Mouse (Mus musculus) testis, postnatal 10 days (tissue): ENCODE measurements at regions not wholly inside any gene's neighbourhood (a gene's known extent, or its start where the extent isn't known, plus 50 kb on each side); places are given as distances from the start of the nearest gene placed in this dataset.

Experiments used
- DNase-seq: peaks from one replicate; pipeline ENCODE4 v3.0.0; 2021; ENCODE audit warnings: low spot score

DNA sequence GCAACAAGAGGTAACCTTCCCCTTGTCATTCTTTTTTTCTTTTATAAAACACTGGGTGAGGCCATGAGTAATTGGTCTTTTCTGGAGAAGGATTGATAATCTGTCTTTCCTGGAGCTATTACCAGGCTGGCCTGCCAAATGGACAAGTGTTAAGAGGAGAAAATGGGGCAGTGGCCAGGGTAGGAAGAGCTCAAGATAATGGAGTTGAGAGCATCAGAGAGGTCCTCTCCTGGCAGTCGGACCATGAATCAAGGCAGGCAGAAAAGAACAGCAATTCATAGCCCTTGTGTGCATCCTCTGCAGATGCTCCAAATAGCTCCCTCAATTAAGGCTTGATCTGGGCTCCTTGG, 208.2 kb downstream of the Rpl10-ps3 start:
- no peak for DNase-seq

DNA sequence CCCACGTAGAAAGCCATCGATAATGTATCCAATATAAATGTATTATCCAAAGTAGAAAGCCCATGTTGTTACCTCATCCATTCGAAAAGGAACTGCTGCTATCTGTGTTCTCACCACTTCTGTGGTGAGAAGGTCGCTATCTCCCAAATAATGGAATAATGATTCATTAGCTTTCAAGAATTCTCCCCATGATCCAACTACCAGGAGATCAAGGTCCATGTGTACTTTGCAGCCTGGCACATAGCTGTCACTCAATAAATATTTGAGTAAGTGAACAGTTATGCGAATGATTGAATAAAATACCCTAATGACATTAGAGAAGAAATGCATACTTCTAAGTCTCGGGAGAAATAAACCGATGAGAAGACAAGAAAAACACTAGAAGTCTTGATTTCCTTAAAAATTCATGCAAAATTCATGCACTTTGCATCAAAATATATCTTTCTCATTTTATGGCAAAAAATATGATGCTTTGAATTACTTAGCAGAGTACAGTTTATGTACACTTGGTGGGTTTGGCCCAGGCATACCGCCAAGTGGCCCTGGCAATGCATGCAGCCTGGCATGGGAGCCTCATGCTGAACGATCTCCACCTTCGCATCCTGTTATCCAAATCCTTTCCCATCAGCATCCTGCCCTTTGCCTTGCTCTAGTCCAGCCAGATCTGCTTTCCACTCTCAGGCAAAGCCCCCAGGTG, 208.7 kb downstream of the Rpl10-ps3 start:
- no peak for DNase-seq

DNA sequence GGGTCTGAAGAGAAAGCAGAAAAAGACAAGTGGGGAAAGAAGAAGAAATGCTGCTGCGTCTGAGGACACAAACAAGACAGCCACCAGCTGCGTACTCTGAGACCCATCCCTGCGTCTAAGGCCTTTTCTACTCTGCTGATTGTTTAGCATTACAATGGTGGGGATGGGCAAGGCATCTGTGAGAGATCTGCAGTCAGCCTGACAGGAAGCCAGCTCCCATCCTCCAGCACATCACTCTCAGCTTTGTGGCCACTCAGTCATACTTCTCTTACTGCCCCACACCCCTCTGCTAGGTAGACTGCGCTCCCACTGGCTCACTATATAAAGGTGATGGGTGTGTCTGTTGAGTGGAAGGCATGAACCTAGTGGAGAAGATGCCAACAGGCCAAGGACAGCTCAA, 220.5 kb downstream of the Rpl10-ps3 start:
- no peak for DNase-seq

DNA sequence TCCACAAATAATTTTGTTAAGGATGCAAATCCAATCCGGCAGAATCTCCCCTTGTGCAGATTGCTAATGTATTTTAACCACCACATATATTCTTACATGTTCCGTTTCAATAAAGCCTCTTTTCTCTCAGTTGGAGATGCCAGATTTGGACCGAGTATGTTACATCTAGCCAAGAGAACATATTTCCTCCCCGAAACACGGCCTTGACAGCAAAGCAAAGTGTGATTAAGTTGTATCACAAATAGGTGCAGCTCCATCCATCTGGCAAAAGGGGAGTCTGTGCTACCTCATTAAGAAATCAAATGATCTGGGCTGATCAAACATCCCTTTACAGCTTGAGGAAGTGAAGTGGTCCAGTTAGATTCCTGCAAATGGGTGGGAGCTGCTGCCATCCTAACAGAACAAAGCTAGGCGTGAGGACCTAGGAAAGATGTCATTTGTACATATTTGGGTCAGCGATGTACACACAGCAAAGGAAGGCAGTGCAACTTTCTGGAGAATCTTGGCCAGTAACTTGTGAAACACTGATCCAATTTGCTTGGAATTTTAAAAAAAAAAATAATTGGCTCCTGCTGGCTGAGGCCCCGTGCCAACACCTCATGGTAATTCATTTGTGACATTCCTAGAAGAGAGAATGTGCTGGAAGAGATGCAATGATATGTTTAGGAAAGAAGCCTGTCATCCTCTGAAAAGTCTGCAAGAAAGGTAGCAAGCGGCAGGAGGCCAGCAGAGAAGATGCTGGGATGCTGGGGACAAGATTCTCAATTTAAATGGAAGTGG, 223.8 kb downstream of the Rpl10-ps3 start:
- DNase-seq: no peak

DNA sequence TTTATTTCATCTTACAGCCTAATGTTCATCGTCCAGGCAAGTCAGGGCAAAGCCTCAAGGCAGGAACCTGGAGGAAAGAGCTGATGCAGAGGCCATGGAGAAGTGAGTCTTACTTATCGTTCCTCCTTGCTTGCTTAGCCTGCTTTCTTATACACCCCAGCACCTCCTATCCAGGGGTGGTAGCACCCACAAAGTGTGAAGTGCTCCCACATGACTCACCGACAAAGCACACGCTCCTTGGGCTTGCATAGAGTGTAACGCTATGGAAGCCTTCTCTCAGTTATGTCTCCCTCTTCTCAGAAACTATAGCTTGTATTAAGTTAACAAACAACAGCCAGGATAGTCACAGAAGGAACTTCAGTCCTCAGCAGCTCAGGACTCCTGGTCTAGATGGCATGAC, 225.4 kb downstream of the Rpl10-ps3 start:
- no peak for DNase-seq

DNA sequence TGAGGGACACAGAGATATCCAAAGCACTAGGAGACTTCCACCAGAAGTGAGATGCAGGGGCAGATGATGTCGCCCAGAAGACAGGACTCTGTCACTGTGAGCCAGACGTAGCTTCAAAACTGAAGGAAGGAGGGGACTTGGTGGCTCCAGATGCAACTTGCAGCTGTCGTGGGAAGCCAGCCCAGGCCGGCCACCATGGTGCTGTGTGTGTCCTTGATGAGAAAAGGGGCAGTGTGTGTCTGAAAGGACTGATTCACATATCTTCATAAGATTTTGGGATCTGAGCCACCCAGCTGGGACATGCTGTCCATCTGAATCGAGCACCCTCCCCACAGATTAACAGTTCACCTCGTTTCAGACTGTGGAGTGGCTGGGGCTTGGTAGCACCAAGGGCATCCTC, 226.2 kb downstream of the Rpl10-ps3 start:
- no peak for DNase-seq

DNA sequence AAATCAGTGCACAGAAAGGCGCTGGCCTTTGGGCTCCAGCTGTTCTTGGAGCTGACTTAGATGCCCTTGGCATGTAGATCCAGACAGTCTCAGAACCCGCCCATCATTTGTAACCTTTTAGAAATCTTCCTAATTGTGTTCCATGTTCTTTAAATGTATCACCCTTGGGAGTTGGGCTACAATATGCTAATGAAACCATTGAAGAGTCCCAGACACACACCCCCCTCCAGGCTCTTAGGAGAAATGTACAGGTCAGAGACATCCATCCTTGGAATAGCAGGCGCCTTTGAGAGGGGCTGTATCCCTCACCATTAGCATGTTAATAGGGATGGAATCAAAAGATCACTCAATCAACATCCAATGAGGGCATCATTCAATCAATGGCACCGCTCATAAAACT, 238.2 kb downstream of the Rpl10-ps3 start:
- DNase-seq: no peak

DNA sequence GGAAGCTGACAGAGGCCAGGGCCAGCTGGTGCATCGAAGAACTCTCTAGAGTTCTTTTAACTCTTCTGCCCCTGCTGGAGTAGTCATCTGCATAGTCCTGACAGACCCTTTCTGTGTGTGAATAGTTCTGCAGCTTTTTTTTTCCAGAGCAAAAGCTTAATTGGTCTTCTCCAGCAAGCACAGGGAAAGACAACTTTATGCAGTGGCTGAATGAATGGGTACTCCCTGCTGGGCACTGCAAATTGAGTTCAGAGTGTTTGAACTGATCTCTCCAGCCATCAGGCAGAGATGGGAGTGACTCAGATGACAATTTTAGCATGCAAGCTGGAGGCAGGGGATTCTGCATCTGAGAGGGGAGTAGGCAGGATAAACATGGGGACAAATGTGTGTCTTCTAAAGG, 242.0 kb downstream of the Rpl10-ps3 start:
- no peak for DNase-seq

DNA sequence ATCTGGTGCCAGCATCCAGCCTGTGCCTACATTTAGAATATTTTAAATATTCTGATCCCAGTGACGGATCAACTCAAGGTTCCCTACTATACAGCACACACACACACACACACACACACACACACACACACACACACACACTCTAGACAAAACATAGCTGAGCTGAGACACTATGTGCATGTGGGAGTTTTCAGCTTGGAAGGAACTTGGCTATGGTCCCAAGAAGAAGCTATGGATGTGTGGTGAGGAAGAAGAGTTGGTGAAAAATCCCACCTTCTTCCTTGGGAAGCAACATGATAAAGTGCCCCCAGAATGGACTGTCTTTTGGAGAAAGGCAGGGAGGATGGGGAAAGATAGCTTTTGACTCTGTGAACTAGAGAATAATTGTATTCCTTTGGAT, 243.7 kb downstream of the Rpl10-ps3 start:
- no peak for DNase-seq

DNA sequence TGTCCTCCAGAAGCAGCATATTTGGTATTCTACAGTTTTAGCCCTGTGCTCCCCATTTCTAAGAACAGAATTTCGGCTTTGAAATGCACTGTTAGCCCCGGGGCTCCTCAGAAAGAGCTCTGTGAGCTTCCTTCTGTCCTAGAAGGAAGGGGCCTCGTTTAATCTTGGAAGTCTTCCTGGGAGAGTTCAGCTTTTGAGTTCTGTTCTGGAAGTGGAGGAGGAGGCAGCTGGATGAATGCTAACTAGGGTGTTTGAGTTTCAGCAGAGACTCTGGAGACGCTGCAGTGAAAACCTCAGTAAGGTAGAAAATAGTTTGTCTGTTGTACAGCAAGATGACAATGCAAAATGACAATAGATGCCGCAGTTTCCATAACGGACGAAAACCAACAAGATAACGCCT, 253.8 kb downstream of the Rpl10-ps3 start:
- DNase-seq: no peak

DNA sequence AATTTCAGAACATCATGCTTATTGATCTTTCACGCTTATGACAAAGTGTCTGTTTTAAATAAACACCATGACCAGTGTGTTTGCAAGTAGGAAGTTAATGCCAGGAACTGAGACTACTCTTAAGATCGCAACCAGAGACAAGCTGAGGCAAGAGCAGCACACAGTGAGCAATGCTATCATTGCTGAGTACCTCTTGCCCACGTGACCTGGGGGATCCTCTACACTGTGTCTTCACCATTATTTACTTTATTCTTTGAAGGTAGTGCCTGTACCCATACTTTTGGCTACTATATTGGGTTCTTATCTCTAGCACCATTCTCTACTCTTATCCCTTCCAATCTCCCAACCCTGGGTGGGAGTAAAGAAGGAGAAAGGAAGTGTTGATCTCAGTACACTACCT, 254.9 kb downstream of the Rpl10-ps3 start:
- no peak for DNase-seq

DNA sequence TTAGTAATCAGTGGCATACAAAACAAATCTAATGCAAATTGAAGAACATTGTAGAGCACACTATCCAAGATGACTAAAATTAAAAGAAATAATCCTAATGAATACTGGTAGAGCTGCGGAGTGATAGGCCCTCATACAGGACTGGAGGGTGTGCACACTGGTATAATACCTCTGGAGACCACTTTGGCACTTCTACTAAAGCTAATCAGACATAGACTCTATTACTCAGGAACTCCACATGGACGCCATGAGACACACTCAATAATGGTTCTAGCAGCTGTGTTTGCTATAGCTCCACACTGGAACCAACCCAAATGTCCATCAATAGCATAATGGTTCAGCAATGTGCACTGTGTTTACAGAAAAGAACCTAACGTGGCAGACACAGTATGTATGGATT, 264.6 kb downstream of the Rpl10-ps3 start:
- DNase-seq: no peak

DNA sequence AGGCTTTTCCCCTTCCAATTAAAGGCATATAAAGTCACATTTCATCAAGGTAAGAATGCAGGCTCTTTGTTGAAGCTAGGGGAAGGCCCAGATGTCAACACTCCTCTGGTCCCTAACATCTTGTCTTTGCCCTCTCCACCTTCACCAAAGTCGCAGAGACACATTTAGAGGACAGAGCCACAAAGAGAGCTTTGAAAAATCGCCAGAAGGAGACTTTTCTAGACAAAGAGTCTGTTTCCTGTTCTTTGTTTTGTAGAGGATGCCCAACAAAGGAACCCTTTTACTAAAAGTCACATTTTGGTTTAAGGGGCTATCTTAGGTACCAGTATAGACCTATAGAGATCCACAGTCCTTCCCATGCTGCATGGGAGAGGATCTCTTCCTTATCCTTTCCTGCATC, 269.9 kb upstream of the Ncam1 start:
- DNase-seq: no peak

DNA sequence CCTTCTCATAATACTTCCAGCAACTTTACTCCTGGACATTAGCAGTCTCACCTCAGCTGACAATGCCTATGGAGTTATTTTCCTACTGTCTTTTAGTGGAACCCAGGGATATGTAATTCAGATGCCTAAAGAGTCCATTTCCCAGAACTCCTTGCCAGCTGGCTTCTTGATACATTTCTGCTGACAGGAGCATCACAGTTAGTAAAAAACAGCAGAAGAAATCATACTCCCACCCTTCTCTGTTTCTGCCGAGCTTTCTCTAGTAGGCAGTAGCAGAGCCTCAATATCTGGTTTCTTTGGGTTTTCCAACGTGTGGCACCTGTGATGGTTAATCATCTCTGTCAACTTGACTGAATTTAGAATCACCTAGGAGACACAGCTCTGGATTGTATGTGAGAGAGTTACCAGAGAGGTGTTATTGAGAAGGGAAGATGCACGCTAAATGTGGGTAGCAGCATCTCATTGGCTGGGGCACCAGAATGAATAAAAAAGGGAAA, 269.1 kb upstream of the Ncam1 start:
- DNase-seq: no peak

DNA sequence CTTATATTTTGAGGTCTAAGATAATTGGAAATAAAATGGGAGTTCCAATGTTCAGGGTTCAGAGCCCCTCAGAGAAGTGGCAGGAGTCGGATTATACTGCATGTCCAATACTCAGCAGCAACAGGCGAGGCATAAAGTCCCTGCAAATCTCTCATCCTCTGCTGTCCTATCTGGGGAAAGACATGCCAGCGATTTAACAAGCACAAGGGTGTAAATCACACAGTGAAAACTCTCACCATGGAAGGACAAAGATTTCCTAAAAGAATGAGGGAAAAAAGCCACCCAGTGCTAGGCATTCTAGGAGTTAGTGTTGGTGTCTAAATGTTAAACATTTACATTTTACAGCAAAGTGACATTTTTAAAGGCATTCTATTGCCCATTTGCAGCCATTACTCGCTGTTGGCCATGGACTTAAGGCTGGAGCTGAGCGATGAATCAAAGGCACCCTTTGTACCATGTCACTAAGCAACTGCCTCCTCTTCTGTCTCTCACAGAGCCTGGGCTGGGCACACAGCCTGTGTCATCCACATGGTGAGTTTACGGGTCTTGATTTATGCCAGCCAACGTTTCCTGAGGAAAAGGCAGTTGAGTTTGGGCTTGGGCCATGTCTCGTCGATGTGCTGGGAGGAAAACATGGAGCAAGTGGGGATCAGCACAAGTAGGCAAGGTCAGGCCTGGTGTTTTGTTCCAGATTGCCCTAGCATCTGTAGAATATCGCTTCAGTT, 265.9 kb upstream of the Ncam1 start:
- no peak for DNase-seq

DNA sequence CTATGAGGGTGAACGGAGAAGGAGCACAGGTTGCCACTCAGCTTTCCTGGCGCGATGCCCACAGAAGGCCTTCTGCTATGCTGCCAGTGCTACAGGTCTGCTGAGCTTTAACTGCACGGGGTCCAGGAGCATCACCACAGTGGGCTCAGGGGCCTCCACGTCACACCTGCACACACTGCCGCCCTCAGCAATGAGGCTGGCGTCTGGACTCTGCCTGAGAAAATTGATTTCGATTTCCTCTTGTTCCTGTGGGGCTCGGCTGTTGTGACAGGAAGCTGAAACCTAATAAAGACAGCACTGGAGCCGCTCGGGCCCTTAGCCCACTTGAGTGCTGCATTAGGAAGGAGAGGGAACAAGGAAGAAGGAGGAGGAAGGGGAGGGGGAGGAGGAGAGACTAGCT, 239.5 kb upstream of the Ncam1 start:
- peak; percentile 51 for DNase-seq

DNA sequence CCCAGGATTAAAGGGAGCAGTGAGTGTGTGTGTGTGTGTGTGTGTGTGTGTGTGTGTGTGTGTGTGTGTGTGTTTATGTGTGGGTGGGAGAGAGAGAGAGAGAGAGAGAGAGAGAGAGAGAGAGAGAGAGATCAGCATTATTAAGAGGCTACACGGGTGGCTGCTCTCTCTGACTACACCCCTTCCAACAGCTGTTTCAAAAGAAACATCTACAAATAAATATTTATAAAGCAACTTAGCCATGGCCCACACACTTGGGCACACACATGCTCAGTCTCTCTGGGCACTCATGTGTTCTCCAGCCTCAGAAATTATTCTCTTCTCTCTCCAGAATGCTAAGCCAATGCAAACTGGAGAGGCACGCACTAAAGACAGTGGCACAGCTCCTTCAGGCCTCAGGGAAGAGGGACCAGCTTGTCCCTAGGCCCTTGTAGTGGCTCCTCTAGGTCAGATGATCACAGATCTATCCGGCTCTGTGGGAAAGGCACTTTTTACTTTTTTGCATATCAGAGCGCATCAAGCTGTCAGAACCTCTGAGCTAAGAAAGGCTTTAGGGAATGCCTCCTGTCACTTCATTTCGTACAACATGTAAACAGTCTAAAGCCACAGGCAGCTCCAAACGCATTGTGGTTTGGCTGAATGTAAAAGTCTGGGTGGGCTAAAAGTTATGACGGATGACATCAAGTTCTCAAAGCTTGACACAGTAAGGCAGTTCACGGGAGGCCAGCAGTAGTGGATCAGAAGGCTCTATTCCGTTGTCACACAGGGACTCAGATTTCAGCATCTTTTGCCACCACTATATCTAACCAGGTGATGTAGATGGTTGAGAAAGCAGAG, 233.8 kb upstream of the Ncam1 start:
- DNase-seq: no peak

DNA sequence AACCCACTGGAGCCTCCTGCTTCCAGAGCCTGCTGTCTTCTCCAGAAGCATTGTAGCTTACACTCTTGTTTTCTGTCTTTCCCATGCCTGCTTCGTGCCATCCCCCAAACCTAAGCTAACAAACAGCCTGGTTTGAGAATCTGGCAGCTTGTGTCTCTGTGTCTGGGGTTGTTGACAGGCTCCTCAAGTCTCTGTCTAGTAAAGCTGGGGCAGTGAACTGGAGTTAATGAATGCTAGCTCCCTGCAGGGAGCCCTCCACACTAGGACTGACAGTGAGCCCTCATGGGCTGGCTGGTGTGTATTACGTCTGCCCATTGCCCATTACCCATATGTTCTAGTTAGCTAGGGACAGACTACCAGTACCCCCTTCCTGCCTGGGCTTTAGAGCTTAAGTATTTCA, 232.6 kb upstream of the Ncam1 start:
- DNase-seq: no peak

DNA sequence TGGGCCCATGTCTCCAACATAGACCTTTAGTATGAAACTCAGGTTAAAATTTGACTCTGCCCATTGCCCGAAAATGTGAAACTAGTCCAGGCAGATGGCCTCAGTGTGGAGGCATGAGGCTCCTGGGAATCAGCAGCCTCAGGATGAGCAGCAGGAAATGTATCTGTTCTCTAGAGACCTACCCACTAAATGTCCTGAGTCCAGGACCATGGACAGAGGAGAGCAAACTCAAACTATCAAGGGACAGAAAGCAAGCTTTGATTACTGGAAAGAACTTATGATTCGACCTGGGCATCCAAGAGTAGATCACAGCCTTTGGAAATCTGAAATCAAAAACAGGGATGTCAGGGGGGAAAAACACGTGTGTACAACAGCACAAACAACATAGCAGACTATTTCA, 230.3 kb upstream of the Ncam1 start:
- peak; percentile 55 for DNase-seq

DNA sequence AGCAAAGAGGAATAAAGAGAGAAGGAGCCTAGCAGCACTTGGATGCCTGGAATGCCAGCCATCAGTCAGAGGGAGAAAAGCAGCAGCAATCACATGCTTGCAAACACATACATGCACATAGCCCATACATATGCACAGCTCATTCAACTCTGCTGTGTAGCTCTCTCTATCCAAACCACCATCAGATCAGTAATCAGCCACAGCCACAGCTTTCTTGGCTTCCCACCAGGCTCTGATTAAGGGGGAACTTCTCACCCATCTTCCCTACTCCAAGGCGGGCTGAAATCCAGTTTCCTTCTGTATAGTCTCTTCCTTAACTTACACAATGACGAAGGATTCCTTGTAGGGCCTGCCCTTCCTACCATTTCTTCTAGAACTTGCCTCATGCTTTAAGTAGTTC, 229.8 kb upstream of the Ncam1 start:
- DNase-seq: no peak

DNA sequence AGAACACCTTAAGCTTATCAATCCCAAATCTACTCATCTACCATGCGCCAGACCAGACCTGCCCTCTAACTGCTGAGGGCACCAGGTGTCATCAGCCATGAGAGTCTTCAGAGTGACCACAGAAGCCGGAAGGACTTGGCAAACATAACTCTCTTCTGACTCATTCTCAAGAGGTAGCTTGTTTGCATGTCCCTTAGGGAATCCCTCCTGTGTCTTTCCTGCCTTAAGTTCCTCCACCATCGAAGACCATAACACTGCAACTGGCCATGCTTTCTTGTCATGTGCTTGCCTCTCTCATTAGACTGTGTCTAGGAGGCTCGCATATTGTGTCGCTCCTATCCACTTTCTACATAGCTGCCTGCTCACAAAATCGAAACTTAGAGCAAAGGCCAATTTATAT, 226.1 kb upstream of the Ncam1 start:
- DNase-seq: no peak

DNA sequence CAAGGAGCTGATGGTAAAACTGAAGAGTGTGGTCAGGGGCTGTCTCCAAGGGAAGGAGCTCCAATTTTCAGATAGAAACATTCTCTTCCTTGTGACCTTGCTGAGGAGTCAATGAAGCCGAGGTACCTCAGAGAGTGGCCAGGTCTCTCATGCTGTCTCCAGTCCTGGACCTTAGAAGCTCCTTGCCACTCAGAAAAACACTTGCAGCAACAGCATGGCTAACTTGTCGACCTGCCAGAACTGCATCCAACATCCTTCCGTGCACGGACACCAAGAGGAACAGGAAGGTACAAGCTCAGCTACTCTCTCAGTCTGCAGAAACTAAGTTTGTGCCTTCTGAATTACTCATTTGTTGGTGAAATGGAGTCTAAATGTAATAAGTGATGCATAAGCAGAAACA, 214.9 kb upstream of the Ncam1 start:
- DNase-seq: no peak
